Mouse (Mus musculus) spleen, postnatal 4 days (tissue): ENCODE data around the gene Zfp106.
A peak's percentile ranks its signal among the peaks of the same experiment; 100 is the strongest.
"Not testable (repeated sequence)": the region's sequence is repeated elsewhere in the genome, so short reads cannot be mapped to it uniquely, and the experiment has no call there.

ENCODE experiments used
- DNase-seq, 2 experiments: peaks; one replicate each; pipeline ENCODE4 v3.0.0; 2022; ENCODE audit warnings: low spot score in 2 of 2

The Zfp106 gene

GRCm38 (mm10) chr2:120563235-120563990 is at the start of gene Zfp106:
TSS of gene Zfp106 (minus strand) at chr2:120563843.
- peak; percentile 83 to 92 for DNase-seq

GRCm38 (mm10) chr2:120608830-120609723 is 45.4 kb upstream of the Zfp106 start, which contains the start of the genes Haus2 and Lrrc57:
TSS of gene Haus2 (plus strand) at chr2:120609383.
TSS of gene Lrrc57 (minus strand) at chr2:120609520.
- DNase-seq, result peak; percentile 90 to 96

- DNase-seq, result no peak
Observed at GRCm38 (mm10) chr2:120606021-120606690, 42.5 kb upstream of the Zfp106 start.

GRCm38 (mm10) chr2:120599506-120599905 is 35.9 kb upstream of the Zfp106 start:
- no peak for DNase-seq

- no peak for DNase-seq
Observed at GRCm38 (mm10) chr2:120597734-120598133, 34.1 kb upstream of the Zfp106 start.

GRCm38 (mm10) chr2:120592227-120592626 is 28.6 kb upstream of the Zfp106 start:
- no peak for DNase-seq

- no peak for DNase-seq
Observed at GRCm38 (mm10) chr2:120589759-120590158, 26.1 kb upstream of the Zfp106 start.

GRCm38 (mm10) chr2:120578286-120578685 is 14.6 kb upstream of the Zfp106 start:
- no peak for DNase-seq

GRCm38 (mm10) chr2:120577799-120578198 is 14.2 kb upstream of the Zfp106 start:
- DNase-seq, result no peak

GRCm38 (mm10) chr2:120575978-120576377 is 12.3 kb upstream of the Zfp106 start:
- DNase-seq, result no peak

- DNase-seq, result no peak
Observed at GRCm38 (mm10) chr2:120575121-120575520, 11.5 kb upstream of the Zfp106 start.

GRCm38 (mm10) chr2:120572161-120572560 is 8.5 kb upstream of the Zfp106 start:
- DNase-seq, result not testable (repeated sequence)

GRCm38 (mm10) chr2:120571081-120571480 is 7.4 kb upstream of the Zfp106 start:
- no peak for DNase-seq

- DNase-seq, result no peak
Observed at GRCm38 (mm10) chr2:120567798-120568320, 4.2 kb upstream of the Zfp106 start.

- peak; percentile 91 to 96 for DNase-seq
Observed at GRCm38 (mm10) chr2:120566886-120567797, 3.5 kb upstream of the Zfp106 start, which contains the start of gene Snap23. TSS of gene Snap23 (plus strand) at chr2:120567671.

- DNase-seq, result no peak
Observed at GRCm38 (mm10) chr2:120565363-120565762, 1.7 kb upstream of the Zfp106 start.

- DNase-seq, result not testable (repeated sequence)
Observed at GRCm38 (mm10) chr2:120564548-120565188, 1.0 kb upstream of the Zfp106 start.

GRCm38 (mm10) chr2:120562859-120563234 is 796 bp downstream of the Zfp106 start:
- DNase-seq, result no peak

GRCm38 (mm10) chr2:120561524-120561923 is 2.1 kb downstream of the Zfp106 start:
- DNase-seq, result no peak

- DNase-seq, result no peak
Observed at GRCm38 (mm10) chr2:120558813-120559212, 4.8 kb downstream of the Zfp106 start.
